Mouse (Mus musculus) heart, adult 9 months (tissue): ENCODE measurements around the gene Cd2ap.
"Not testable (repeated sequence)": the region's sequence is repeated elsewhere in the genome, so short reads cannot be mapped to it uniquely, and the experiment has no call there.

Experiments
- DNase-seq, 2 experiments: peaks; one replicate each; pipeline ENCODE4 v3.0.0; 2022; ENCODE audit warnings: low spot score in 2 of 2

Gene Cd2ap

DNA sequence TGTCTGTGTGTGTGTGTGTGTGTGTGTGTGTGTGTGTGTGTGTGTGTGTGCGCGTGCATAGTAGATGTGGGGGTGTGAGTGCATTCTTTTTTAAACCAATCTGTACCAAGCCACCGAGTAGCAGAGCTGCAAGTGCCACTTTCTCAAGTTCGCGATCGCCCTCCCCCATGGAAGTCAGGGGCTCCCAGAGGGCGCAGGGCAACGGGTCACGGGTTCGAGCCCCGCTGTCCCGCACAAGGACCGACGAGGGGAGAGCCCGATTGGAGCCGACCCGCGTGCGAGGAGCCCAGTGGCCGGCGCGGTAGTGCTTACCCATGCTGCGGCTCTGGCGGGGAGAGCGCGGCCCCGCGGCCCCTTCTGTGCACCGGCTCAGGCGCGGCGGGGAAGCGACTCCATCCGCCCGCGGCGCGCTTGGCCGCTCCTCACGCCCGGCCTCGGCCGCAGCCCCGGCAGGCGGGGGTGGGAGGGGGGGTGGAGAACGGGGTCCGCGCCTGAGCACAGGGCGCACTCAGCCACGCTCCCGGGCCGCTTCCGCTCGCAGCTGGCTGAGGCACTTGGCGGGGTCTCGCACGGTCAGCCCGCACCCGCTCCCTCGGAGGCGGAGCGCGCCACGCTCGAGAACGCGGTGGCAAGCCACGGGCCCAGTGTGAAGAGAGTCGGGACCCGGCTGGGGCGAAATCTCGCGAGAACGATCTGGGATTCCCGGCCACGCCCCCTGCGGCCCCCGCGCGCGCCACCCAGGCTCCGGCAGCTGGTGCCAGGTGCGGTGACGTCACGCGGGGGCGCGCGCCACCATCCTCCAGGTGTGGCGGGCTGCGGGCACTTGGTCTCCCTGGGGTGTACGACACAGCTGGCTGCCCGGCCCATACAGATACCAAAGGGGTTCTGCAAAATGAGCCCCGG, at the start of gene Cd2ap:
TSS of gene Cd2ap (minus strand) at position 665 of the 903 bp plus-strand sequence.
- DNase-seq: peak; percentile 97 to 98

DNA sequence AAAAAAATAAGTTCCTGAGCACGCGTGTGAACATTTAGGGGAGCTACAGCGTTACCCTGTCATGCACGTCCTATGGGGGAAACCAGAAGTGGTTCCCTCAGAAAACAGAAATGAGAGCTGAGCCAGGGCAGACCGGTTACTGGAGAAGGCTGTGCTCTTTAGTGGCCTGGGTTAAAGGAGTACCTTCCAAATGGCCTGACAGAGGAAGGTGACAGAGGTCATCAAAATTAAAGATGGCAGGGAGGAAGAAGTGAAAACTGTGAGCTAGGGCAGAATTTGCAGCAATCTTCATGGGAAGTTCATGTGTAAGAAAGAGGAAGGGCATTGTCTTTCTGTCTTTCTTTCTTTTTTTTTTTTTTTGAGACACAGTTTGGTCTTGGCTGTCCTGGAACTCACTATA, 48.3 kb upstream of the Cd2ap start:
- DNase-seq: no peak

DNA sequence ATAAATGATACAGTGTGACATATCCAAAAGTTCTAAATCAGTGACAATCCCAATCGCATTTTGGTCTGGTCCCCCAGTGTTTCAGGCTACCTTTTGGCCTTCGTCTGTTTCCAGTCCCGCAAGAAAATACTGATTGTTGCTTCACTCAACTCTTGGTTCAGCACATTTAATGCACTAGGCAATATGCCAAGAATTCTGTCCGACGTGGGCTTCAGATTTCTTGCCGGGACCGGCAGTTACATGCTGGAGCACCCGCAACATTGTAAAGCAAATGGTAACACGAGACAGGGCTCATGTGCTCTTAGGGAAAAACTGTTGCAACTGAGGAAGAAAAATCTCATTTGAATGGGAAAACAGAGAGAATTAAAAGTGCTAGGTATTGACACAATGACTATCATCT, 42.3 kb upstream of the Cd2ap start:
- DNase-seq: no peak

DNA sequence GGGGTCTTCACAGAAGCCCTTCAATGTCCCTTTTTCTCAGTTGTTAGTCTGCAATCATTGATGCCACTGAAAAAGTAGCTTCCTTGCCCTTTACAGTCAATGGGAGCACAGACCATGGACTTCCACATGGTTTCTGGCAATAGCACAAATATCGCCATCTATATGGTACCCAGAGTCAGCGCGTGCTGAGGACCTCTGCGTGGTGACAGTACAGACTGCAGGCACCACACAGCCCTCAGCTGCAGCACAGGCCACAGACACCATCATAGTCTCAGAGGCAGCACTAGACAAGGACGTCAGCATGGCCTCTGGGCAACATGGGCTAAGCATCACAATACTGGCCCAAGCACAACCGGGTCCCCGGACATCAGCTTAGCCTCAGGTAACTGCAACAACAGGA, 38.3 kb upstream of the Cd2ap start:
- DNase-seq: no peak

DNA sequence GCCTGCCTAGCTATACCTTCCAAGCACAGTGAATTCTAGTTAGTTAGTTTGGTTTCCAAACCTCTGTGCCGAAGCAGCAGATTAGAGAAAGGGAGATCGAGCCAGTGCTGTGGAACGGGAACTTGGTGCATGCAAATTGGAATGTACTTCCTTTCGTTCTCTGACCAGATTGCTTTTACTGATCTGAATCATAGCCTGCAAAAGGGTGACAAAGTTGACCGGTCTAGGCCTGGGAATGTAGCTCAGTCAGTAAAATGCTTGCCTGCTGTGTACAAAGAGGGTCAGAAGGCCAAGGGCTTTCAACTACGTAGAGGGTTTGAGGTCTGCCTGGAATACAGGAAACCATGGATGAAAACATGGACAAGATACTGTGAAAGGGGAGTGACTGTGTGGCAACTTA, 35.7 kb upstream of the Cd2ap start:
- no peak for DNase-seq

DNA sequence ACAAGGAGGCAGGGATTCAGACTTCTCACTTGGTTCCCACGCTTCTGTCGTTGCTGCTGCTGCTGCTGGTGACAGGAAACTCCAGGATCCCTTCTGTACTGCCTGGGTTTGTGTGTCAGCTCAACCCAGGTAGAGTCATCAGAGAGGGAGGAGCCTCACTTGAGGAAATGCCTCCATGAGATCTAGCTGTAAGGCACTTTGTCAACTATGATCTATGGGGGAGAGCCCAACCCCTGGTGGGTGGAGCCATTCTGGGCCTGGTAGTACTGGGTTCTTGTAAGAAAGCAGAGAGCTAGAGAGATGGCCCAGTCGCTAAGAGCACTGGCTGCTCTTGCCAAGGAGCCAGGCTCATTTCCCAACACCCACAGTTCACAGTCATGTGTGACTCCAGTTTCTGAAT, 34.0 kb upstream of the Cd2ap start:
- no peak for DNase-seq

DNA sequence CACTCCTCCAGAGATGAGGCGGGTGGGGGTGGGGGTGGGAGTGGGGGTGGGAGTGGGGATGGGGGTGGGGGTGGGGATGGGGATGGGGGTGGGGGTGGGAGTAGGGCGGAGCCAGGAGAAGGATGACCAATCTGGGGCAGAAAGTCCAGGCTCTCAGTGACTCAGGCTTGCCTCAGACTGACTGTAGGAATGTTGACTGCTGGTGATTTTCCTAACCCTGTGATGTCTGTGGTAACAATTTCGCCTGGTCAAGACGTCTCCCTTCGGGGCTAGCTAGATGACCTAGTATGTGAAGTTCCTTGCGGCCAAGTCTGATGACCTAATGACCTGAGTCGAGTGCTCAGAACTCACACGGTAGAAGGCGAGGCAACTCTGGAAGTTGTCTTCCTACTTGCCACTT, 32.9 kb upstream of the Cd2ap start:
- no peak for DNase-seq

DNA sequence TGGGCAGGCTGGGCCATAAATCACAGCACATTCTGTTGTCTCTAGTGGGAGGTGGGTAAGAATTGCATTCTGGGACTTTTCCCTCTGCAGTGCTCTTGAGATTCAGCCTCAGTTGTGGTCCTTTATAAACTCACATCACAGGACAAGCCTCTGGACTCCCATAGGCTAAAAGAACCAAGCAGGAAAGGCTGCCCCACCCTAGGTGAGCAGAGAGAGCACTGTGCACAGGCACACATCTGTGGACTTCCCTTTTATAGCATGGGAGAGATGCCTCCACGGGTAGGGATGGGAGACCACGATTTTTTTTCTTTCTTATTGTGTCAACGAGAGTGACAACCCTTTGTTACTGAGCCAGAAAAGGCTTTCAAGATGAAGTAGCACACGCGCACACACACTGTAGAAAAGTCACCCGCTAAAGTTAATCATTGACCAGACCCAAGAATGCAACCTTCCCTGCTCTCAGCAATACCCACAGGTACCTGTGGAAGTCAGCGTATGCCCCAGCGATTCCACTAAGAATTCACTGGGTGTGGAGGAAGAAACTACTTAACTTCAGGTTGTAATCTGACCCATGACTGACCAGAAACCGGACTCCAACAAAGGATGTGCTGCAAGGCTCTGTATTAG, 32.4 kb upstream of the Cd2ap start:
- no peak for DNase-seq

DNA sequence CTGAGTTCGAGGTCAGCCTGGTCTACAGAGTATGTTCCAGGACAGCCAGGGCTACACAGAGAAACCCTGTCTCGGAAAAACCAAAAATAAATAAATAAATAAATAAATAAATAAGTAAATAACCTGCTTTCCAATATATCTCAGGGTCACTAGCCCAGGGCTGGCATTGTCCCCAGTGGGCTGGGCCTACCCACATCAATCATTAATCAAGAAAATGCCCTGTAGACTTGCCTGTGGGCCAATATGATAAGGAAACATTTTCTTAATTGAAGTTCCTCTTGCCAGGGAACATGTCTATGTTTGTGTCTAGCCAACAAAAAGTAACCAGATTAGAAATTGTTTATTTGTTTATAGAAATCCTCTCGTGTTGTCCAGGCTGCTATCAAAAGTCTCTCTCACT, 31.7 kb upstream of the Cd2ap start:
- DNase-seq: no peak

DNA sequence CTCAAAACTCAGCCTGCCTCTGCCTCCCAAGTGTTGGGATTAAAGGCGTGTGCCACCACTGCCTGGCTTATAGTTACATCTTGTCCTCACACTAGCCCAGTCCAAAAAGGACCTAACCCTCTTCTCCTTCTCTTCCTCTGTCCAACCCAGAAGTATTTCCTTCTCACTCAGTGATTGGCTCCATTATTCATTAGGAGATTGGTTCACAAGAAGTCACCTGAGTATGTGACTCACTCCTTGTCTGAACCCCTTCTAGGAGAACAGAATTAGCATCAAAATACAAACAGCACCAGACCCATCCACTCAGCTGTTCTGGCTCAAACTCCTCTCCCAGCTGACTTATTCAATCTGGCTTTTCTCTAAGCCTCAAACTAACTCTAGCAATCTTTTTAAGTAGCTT, 30.0 kb upstream of the Cd2ap start:
- DNase-seq: not testable (repeated sequence)

DNA sequence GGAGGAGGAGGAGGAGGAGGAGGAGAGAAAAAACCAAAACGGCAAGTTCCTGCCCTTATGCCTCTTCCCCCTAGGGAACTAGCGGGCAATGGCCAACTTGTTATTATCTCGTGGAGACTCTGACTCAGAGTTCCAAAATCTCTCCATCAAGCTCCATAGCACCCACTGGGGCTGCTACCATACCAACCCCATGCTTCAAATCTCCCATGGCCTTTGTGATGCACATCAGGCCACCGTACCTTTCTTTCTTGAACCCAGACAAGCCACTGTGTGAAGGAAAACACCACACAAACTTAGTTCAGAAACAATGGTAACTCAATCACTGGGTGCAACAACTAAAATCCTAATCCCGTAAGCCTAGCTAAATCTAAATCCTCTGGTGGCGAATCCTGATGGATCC, 29.5 kb upstream of the Cd2ap start:
- DNase-seq: no peak

DNA sequence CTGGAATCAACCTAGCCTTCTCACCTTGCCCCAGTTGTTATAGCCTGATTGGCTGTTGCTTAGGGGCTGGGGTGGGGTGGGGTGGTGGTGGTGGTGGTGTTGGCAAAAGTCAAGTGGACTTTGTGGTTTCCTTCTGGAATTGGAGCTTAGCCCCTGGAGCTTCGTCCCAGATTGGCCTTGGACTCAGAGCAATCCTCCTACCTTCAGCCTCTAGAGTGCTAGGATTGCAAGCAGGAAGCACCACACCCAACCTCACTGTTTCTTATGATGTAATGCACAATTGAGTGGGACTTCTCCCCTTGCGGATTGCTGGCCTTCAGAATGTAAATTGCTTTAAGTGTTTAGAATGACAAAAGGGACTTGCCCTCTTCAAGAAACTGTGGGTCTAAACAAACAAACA, 24.3 kb upstream of the Cd2ap start:
- DNase-seq: no peak

DNA sequence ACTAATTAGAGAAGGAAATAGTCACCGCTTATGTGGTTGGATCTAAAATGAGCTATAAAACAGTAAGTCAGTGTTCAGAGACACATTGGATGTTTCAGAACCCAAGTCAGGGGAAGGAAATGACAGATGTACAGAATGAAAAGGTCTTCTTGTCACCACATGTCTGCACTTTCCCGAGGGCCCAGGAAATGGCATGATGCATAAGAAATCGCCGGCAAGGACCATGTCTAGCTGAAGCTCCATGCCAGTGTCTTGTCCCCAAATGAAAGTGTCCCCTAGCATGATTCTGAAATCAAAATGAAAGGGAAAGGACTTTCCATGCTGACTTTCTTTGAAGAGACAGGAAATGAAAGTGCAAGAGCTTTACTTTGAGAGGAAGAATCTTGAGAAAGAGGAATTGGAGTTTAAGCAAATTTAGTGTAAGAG, 10.8 kb upstream of the Cd2ap start:
- DNase-seq: no peak

DNA sequence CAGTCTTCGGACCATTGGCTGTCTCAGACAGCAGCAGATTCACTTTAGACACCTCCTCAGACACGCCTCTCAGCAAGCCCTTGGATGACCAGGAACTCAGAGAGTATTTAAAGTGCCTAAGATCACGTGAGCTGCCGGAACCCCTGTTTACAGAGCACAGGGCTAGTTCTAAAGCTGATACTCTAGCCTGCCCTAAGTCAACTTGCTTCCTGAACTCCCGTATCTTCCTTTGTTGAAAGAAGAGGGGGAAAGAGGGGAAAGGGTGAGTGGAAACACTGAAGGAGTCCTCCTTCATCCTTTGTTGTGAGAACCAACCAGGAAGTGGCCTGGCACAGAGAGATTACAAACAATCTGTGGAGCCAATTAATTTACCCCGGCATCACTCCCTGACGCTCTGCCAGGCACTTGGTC, 8.6 kb upstream of the Cd2ap start:
- no peak for DNase-seq

DNA sequence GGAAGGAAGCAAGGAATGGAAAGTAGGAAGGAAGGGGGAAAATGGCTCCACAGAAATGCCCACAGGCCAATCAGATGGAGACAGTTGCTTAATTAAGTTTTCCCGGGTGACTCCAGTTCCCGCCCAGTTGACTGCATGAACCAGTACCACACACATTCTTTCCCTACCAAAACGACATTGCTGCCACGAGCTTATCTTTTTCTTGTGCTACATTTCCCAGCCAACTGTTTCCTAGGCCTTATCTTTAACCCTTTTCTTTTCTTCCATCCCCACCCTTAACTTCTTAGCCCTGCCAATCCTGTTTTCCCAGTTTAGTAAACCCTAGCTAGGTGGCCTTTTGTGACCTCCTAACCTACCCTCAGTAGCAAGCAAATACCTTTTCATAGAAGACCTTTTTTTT, 7.9 kb upstream of the Cd2ap start:
- DNase-seq: no peak

DNA sequence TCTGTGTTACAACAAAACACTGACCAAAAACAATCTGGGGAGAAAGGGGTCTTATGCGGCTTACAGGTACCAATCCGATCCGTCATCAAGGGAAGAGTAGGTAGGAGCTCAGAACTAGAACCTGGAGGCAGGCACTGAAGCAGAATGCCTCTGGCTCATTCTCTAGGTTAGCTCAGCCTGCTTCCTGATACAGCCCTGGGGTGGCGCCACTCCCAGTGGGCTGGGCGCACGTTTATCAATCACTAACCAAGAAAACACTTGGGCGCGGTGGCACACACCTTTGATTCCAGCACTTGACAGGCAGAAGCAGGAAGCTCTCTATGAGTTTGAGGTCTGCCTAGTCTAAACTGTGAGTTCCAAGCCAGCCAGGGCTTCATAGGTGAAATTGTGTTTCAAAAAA, 7.3 kb upstream of the Cd2ap start:
- no peak for DNase-seq

DNA sequence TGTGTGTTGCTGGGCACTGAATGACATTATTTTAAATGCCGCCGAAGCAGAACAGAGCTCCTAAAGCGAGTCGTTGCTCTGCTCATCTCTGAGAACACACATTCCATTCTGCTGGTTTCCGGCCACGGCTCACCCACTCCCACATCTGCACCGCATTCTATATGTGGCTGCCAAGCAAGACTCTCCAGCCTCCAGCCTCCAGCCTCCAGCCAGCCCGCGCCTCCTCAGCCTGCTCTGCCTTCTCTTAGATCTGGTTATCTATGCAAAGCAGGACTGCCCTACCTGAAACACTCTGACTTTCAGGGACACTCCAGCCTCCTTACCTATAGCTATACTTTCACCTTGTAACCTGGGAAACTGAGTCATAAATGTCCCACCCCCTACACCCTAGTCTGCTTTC, 6.8 kb upstream of the Cd2ap start:
- DNase-seq: no peak

DNA sequence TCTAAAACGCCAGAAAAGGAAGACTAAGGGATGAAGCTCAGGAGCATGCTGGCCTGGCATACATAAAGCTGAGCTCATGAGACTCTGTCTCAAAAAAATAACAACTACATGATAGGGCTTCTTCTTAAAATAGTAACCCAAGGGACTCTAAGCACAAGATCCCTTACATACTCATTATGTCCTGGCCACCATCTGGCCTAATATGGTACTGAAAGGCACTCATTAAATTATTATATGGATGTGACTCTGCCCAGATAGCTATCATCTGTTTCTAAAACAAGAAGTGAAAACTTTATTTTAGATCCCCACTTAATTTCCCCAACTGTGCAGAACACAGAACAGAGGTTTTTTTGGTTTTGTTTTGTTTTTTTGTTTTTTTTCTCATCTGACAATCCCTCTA, 6.4 kb upstream of the Cd2ap start:
- no peak for DNase-seq

DNA sequence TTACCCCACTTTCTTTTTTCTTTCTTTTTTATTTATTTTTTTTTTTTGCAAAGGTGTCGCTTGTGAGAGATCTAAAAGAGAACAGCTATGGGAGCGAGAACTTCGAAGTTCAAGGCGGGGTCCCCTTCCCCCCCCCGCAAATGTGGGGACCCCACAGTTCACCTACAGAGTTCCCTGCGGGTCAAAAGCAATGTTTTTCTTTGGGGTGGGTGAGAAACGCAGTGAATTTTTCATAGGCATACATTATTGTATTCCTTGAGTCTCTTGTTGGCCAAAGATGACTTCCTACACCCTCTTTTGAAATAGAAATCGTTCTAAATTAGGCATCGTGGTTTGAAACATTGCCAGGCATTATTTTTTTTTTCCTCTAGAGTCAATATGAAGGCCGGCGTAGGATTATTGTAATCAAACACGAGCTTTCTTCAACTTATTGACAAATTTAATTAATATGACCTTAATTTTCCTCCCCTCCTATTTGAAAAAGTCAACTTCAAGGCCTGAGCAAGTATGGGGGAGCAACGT, 500 bp upstream of the Cd2ap start:
- DNase-seq: no peak

DNA sequence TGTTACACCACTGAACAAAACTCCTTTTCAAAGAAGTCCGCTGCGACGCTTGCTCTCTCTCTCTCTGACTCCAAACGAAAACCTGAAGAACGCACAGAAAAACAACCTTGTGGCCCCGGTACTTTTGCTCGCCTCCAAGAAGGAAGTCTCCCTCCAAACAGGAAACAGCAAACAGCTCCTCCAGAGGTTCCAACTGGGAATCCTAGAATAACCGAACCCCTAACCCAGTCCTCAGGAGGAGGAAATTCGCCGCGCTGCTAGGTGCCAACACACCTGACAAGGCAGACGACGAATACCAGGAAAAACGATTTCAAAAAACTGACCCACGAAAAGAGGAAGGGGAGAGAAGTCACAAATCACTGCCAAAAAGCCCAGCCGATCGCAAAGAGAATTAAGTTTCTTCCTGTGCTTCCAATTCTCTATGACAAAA, 879 bp downstream of the Cd2ap start:
- DNase-seq: peak; percentile 35 to 39

DNA sequence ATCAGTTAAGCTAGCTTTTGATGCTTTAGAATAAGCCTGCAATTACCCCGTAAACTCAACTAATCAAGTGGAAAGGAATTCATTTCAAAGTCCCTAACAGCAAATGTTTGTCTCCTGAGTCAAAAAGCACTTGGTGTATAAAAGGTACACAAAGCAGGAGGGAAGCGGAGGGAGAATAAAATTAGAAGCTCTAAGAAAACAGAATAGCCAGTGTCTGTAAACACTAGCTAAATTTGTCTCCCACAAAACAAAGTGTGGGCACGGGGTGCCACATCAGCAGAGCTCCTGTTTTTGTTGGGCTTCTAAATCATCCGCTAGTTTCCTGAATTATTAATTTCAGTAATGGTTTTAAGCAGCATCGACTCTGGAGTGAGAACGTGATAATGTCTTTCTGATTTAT, 1.4 kb downstream of the Cd2ap start:
- no peak for DNase-seq

DNA sequence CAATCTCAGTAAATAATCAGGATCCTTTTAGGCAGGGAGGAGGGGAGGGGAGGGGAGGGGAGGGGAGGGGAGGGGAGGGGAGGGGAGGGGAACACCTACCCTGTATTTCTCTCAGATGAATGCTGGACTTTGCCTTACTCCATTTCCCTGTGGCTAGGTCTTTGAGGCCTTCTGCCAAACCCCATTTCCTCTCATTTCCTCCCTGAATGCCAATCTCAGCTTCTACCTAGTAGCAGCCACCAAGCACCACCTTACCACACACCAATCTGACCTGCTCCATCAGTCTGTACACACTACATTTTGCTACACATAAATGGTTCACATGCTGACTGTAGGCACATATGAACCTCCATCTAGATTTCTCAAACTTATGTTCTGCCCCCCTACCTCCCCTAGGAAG, 6.0 kb downstream of the Cd2ap start:
- DNase-seq: no peak

DNA sequence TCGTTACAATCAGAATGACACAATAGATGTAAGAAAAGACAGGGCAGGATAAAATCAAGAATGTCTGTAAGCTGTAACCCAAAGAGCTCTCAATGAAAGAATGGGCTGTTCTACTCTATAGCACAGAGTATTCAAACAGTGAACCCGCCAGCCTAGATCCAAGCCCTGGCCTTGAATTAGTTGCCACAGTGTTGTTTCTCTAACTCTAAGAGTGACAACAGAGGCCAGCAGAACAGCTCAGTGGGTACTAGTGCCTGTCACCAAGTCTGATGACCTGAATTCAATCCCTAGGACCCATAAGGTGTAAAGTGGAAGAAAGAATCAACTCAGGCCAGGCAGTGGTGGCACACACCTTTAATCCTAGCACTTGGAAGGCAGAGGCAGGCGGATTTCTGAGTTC, 13.3 kb downstream of the Cd2ap start:
- no peak for DNase-seq
